Mouse (Mus musculus) heart, embryonic 10.5 days (tissue): ENCODE results near the gene Srpx. TPM values are rescaled to one million over a fixed set of nuclear protein-coding genes. Genes with fewer than 3 reads are reported as not detected.

Experiments used
- DNase-seq: peaks from one replicate; pipeline ENCODE4 v3.0.0-alpha.2; 2017; ENCODE audit warnings: low spot score
- H3K27ac ChIP-seq: fragments of 300-500 bp; sonication (generic); 2 replicates; pipeline ENCODE4 v1.5.1; 2016; ENCODE audit warnings: mild to moderate bottlenecking
- H3K27me3 ChIP-seq: fragments of 300-500 bp; sonication (generic); 2 replicates; pipeline ENCODE4 v1.6.1; 2016; ENCODE audit warnings: mild to moderate bottlenecking; ENCODE audit not compliant: poor library complexity, insufficient read depth, severe bottlenecking
- H3K36me3 ChIP-seq: fragments of 300-500 bp; sonication (generic); 2 replicates; pipeline ENCODE4 v1.6.1; 2016; ENCODE audit warnings: mild to moderate bottlenecking, moderate library complexity
- H3K4me1 ChIP-seq: fragments of 300-500 bp; sonication (generic); 2 replicates; pipeline ENCODE4 v1.6.1; 2016; ENCODE audit warnings: mild to moderate bottlenecking
- H3K4me3 ChIP-seq: fragments of 300-500 bp; sonication (generic); 2 replicates; pipeline ENCODE4 v1.5.1; 2016; ENCODE audit warnings: mild to moderate bottlenecking, moderate library complexity
- H3K9me3 ChIP-seq: fragments of 300-500 bp; sonication (generic); 2 replicates; pipeline ENCODE4 v1.6.1; 2016; ENCODE audit warnings: mild to moderate bottlenecking, moderate library complexity
- WGBS: fragments of 180-500 bp; shearing (Covaris S2); methylation state at CpG from one replicate; pipeline ENCODE4 v1.1.7; 2016; 5-methylcytosine and 5-hydroxymethylcytosine counted together
- polyA plus RNA-seq: library from polyadenylated mRNA; unstranded; fragments of >200 nt; fragmentation: Nextera tagmentation; extraction: Ambion mirVana; gene quantifications from 2 replicates; pipeline ENCODE4 v1.2.1, GENCODE M21; 2016

The Srpx gene
- polyA plus RNA-seq, 1 experiment from 2014 or later = 4.4 TPM

- Histone ChIP-seq H3K36me3 (no peaks in the 10 kb centered on the region), H3K4me3 (no peak overlapping the region), H3K4me1 (no peaks in the 10 kb centered on the region), H3K27ac (no peak overlapping the region), H3K27me3 (no peaks in the 10 kb centered on the region), H3K9me3 (no peaks in the 10 kb centered on the region)
- no peak for DNase-seq
- 56% methylated on average over 1 of the region's 1 CpGs for WGBS
These were observed 53.7 kb downstream of the Srpx start for GRCm38 (mm10) chrX:10063781-10064180.

DNA sequence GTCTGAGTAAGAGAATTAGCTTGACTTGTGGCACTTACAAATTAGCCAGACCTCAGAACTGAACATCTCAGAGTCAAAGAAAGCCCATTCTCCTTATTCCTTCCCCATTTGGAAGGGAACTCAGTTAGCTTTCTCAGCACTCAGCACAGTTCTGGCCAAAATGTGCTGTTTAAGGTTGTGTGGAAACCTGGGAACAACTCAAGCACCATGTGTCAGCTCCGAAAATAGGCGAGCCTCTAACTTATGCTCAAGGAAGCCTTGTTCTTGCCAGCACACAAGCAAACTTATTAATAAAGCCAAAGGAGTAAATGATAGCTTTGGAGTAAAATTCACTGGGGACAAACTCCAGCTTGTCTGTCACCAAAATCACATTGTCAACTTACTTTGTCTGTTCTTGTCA lies 54.1 kb downstream of the Srpx start:
- Histone ChIP-seq H3K9me3 (no peaks in the 10 kb centered on the region), H3K36me3 (no peaks in the 10 kb centered on the region), H3K27ac (no peak overlapping the region), H3K4me1 (no peaks in the 10 kb centered on the region), H3K4me3 (no peak overlapping the region), H3K27me3 (no peaks in the 10 kb centered on the region)
- 74% methylated on average over 2 of the region's 2 CpGs for WGBS
- no peak for DNase-seq

DNA sequence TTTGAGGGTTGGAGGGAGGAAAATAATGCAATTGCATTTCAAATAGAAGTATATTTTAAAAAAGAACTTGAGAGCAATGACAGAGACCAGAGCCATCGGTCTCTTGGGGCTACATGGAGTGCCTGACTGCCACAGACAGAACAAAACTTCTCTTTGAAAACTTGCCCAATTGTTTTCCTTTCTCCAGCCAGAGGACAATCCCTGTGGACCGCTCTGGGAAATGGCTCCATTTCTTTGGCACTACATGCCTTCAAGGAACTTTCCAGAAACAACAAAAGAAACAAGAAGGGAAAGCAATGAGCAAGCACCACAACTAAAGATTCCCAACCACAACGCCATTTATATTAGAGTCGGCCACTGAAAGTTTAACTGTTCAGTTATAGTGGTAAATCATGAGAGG lies 55.3 kb downstream of the Srpx start:
- no peak overlapping the region for H3K4me3 ChIP-seq
- 84% methylated on average over 4 of the region's 4 CpGs for WGBS
- DNase-seq = no peak
- no peaks in the 10 kb centered on the region for H3K9me3 ChIP-seq
- no peak overlapping the region for H3K27ac ChIP-seq
- no peaks in the 10 kb centered on the region for H3K4me1 ChIP-seq
- no peaks in the 10 kb centered on the region for H3K36me3 ChIP-seq
- no peaks in the 10 kb centered on the region for H3K27me3 ChIP-seq

DNA sequence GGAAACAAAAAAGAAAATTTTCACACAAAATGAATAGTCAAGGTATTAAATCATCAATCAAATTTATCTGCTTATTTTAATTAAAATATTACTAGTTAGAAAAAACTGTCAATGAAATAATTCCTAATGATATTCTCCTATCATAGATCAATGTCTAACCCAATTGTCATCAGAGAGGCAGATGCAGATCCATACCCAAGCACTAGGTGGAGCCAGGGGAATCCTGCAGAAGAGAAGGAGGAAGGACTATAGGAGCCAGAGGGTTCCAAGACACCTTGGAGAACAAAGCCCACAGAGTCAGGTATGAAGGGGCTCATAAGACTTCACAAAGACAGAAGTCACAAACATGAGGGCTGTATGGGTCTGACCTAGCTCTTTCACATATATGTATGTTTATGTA lies 82.8 kb downstream of the Srpx start:
- H3K27me3 ChIP-seq = no peaks in the 10 kb centered on the region
- H3K4me1 ChIP-seq = no peaks in the 10 kb centered on the region
- no peaks in the 10 kb centered on the region for H3K36me3 ChIP-seq
- DNase-seq = no peak
- no peaks in the 10 kb centered on the region for H3K9me3 ChIP-seq
- H3K4me3 ChIP-seq = no peak overlapping the region
- H3K27ac ChIP-seq = no peak overlapping the region

DNA sequence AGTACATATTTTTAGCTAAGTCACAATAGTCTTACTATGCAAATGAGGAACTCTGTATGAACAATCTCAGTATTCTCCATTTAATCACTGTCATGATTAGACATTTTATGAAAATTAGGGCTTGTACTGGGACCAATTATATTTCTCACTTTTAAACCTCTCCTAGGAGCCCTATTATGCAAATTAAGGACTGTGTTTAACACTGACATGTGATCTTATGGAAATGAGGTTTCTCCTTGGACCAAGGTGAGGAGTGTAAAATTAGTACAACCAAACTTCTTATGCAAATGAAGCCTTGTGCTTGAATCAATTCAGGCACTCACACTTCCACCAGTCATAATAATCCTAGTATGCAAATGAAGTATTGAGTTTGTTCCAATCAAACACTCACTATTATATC lies 107.3 kb downstream of the Srpx start:
- H3K9me3 ChIP-seq = no peaks in the 10 kb centered on the region
- no peaks in the 10 kb centered on the region for H3K4me1 ChIP-seq
- DNase-seq = no peak
- no peak overlapping the region for H3K4me3 ChIP-seq
- no peaks in the 10 kb centered on the region for H3K27me3 ChIP-seq
- no peaks in the 10 kb centered on the region for H3K36me3 ChIP-seq
- no peak overlapping the region for H3K27ac ChIP-seq

- DNase-seq = no peak
- H3K36me3 ChIP-seq = no peaks in the 10 kb centered on the region
- no peaks in the 10 kb centered on the region for H3K4me1 ChIP-seq
- H3K4me3 ChIP-seq = no peak overlapping the region
- 74% methylated on average over 1 of the region's 1 CpGs for WGBS
- no peak overlapping the region for H3K27ac ChIP-seq
- no peaks in the 10 kb centered on the region for H3K27me3 ChIP-seq
- no peaks in the 10 kb centered on the region for H3K9me3 ChIP-seq
These were observed 109.7 kb downstream of the Srpx start for GRCm38 (mm10) chrX:10007675-10008270.

DNA sequence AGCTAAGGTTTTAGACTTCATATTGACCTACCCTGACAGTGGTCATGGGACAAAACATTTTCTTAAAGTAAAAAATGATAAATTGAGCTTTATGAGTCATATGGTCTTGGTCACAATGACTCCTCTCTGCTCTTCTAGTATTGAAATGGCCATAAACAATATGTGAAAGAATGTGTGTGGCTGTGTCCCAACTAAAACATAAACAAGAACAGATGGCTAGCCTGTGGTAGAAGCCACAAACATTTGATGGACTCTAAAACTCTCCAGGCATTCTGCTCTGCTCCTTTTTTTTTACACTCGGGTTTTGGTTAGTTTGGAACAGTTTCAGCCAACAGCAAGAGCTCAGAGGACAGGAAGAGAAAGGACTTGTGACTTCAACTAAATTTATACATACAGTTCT lies 111.6 kb downstream of the Srpx start:
- no peak for DNase-seq
- no peak overlapping the region for H3K4me3 ChIP-seq
- no peaks in the 10 kb centered on the region for H3K4me1 ChIP-seq
- WGBS = 52% methylated on average over 1 of the region's 1 CpGs
- H3K27me3 ChIP-seq = no peaks in the 10 kb centered on the region
- H3K9me3 ChIP-seq = no peaks in the 10 kb centered on the region
- no peaks in the 10 kb centered on the region for H3K36me3 ChIP-seq
- no peak overlapping the region for H3K27ac ChIP-seq

DNA sequence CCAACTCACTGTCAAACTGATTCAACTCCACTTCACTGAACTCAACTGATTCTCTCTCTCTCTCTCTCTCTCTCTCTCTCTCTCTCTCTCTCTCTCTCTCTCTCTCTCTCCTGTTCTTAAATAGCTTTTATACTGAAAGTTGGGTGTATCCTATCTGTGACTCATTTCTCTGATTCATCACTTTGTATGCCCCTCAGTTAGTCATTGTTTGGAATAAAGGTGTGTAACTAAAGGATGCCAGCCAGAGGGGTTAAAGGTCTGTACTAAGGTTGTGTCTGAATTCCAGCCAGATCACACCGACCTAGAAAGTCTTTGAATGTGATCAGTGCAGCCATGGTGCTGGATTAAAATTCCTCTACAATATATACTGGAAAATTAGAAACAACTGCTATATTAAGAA lies 116.8 kb downstream of the Srpx start:
- H3K4me3 ChIP-seq = no peak overlapping the region
- H3K9me3 ChIP-seq = no peaks in the 10 kb centered on the region
- no peaks in the 10 kb centered on the region for H3K4me1 ChIP-seq
- H3K27ac ChIP-seq = no peak overlapping the region
- 61% methylated on average over 1 of the region's 1 CpGs for WGBS
- DNase-seq = no peak
- H3K36me3 ChIP-seq = no peaks in the 10 kb centered on the region
- H3K27me3 ChIP-seq = no peaks in the 10 kb centered on the region

Other genes starting within 250 kb of the Srpx start
- 0.16 and 0.63 TPM in 2 replicates for gene Sytl5, start 232.1 kb downstream of the Srpx start, polyA plus RNA-seq
- gene Rpgr, start 99.2 kb upstream of the Srpx start, polyA plus RNA-seq = 13.5 and 14.3 TPM in 2 replicates
- gene Otc, start 134.6 kb upstream of the Srpx start, polyA plus RNA-seq = 1.5 TPM in 1 of 2 replicates, not detected in the other